Mouse (Mus musculus) heart, postnatal 10 days (tissue): Measurements from ENCODE around the gene Lrfn2. TPM values are rescaled to one million over a fixed set of nuclear protein-coding genes. Genes with fewer than 3 reads are reported as not detected.

Experiments
- DNase-seq, 2 experiments: peaks; one replicate each; pipeline ENCODE4 v3.0.0; 2021
- intact Hi-C: fragments of 180-260 bp; cut with DNase I; formaldehyde crosslinking; loops from one replicate; pipeline ENCODE4 v1.15.1; 2025
- total RNA-seq, 2 experiments: library from RNA; stranded (reverse); gene quantifications; 2 replicates each; pipeline ENCODE4 v1.2.3; 2021

Lrfn2 gene
- total RNA-seq, 2 experiments from 2014 or later = 0.67 to 0.89 TPM

DNA sequence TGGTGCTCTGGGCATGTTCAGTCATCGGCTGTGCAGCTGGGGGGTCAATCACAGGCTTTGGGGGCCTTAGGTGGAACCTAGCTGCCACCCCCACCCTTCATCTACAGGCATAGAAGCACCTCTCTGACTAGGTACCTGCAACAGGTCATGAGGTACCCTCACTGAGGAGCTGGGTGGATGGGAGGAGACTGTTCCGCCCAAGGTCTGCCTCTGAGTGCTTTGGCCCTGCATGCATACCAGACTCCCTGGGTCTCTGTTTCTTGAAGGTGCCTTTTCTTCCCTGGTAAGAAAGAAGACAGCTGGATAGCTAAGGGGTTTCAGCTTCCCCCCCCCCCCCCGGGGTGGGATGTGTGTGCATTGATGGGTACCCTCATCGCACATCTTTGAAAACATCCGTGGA, 98.7 kb downstream of the Lrfn2 start:
- no peak for DNase-seq
- intact Hi-C loops = no loop called here

DNA sequence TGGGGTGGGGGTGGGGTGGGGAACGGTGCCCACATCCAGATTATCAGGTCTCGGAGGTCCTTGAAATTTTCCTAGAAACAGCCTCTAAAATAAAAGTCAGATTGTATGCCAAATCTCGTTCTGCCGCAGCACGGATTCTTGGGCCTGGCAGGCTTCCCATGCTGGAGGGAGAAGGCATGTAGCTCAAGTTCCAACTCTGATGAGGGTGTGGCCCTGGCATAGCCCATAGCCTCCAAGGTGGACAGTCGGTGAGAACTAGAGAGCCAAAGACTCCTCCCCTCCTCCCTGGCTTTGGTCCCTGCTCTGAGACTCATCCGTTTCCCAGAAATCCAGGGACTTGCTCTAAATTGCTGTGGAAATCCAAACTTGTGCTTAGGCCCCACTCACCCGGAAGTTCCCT, 99.6 kb downstream of the Lrfn2 start:
- DNase-seq = peak; percentile 63 to 65
- intact Hi-C loops = no loop called here

DNA sequence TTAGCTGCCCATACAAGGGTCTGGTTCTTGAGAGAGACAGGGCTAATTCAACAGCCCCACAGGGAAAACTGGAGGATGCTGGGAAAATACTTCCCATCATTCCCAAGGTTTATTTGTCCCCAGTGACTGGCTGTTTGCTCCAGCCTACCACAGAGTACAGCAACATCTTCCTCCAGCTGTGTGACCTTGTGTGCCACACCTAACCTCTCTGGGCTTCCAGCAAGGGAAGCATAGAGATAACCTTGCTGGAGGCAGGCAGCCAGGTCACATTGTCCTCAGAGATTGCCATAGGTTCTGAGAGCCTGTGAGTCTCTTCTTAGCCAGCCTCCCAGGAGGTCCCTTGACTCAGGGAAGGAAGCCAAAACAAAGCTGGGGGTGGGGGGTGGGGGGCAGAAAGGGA, 101.1 kb downstream of the Lrfn2 start:
- DNase-seq = peak; percentile 40 to 64
- intact Hi-C loops = no loop called here

DNA sequence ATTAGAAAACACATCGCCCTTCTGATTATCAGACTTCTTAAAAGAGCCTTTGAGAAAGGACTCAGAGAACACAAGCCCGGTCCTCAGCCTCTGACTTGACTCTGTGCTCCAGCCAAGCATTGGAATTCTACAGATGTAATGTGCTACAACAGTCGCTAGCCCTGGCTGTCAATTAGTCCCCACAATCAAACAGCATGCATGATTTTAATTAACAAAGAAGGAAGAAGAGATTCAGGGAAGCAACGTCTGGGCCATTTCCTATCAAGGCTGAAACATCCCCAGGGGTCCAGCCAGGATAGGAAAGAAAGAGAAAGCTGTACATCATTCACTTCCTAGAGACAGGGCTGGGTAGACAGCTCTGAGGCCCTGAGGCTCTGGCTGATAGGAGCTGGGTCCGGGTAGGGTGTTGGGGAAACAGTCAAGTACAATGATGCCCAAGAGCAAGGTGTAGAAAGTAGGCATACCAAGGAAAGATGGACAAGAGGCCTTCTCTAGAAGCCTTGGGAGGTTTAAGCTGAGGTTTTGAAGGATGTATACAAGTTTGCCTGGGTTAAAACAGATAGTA, 101.6 kb downstream of the Lrfn2 start:
- peak in 1 of 2 experiments; percentile 23 for DNase-seq
- intact Hi-C loops = no loop called here

DNA sequence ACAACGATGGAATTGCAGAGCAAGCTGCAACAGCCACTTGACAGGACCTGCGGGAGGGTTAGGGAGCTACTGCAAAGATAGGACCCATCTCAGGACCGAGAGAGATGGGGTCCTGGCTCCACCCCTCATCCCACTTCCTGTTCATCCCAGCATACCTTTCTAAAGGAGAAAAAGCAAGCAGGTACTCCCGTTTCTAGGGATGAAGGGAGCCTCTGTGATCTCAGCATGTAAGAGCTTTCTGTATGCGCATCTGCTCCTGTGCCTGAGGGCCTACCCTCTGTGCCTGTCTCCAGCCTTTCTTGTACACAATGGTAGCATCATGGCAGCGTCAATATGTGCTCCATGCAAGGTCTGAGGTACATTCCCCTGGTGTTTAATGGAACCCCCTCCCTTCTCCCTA, 102.9 kb downstream of the Lrfn2 start:
- intact Hi-C loops = no loop called here
- no peak for DNase-seq

DNA sequence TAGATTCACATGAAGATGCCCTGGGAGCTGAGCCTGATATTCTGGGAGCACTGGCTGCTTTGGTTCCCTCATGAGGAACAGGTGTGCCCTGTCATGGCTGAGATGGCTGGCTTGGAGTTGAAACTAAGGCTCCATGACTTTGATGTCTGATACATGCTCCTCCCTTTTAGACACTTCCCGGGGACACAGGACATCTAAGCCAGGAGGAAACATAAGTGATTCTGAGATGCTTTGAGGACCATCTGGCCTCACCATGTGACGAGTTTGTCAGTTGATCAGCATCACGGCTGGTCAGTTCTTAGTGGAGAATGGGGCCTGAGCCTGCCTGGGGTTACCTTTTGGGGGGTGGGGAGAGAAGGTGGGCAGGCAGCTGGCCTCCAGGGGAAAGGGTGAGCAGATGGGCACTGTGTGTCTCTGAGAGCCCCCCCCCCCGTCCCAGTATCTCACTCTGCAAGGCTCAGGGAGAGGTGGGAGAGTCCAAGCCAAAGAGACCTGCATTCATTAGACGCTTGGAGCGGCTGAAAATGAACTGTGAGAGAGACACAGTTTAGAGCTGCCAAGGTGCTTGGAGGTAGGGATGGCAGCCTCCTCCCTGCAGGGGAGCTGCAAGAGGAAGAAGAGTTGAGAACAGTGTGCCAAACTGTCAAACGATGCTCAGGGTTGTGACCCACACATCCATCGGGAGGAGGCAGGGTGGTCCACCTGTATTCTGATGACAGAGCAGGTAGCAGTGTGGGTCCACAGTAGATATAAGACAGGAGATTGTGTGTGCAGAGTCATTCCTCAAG, 105.2 kb downstream of the Lrfn2 start:
- no peak for DNase-seq
- intact Hi-C loops = no loop called here

DNA sequence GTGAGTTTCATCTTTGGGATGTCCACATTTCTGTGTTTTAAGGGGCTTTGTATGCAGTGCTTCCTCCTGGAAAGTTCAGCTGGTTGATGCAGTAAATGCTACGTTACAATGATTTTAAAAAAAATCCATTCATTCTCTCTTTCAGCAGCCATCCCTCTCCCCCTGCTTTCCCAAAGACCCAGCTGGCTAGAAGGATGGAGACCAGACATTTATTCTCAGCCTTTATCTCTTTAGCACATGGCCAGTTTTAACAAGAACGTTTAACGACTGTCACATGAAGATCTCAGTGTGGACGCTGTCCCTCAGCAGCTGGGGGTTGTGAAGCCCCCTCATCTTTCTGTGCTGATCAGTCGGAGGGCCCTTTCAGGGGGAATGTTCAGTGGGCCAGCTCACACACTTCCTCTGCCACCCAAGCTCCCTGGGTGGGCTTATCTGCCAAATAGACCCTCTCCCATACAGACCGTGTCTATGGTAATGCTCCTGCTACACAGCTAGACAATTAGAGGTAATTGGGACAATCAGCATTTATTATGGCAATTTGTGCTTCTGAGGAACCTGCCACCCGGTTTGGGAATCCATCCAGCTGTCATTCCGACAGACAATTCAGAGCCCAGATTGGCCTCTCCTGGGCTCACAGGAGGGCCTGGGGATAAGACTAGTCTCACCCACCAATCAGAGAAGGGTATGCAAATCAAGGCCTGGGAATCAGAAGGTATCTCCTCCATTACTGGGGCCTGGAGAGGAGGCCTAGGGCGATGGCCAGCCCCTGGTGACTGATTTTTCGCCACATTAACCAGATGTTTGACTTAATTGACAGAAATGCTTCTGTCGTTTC, 111.8 kb downstream of the Lrfn2 start:
- intact Hi-C loops = no loop called here
- DNase-seq = peak in 1 of 2 experiments; percentile 9

DNA sequence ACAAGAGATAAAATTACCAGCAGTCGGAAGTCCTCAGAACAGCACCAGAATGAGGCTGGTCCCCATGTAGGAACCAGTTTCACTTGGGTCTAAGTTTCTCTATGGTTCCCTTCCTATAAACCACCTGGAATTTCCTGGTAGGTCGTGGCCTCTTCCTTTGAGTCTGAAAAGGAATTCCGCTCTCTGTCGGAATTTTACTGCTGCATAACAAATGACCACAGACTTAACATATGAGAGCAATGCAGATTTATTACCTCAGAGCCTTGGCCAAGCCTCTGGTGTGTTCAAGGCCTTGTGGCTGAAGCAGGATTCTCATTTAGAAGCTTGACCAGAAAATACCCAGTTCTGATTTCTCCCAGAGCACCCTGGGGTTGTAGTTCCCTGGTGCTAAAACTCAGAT, 115.7 kb downstream of the Lrfn2 start:
- intact Hi-C loops = no loop called here
- peak in 1 of 2 experiments; percentile 15 for DNase-seq

DNA sequence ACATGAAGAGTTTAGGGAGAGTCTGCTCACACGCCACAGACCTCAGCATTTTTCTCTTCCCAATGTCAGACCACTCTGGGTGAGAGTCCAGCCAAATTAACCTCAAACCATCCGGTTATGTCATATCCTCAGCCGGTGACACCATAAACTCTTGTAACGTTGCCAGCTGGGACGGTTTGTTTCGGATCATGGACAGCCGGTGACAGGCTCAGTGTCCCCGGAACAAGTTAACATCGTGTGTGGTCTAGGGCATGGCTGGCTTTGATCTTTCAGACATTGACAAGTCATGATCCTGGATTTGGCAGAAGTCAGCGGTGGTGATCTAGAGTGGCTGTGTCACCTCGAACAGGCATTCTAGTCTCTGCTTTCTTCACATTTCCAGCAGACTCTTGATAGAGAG, 119.1 kb downstream of the Lrfn2 start:
- intact Hi-C loops = no loop called here
- no peak for DNase-seq

DNA sequence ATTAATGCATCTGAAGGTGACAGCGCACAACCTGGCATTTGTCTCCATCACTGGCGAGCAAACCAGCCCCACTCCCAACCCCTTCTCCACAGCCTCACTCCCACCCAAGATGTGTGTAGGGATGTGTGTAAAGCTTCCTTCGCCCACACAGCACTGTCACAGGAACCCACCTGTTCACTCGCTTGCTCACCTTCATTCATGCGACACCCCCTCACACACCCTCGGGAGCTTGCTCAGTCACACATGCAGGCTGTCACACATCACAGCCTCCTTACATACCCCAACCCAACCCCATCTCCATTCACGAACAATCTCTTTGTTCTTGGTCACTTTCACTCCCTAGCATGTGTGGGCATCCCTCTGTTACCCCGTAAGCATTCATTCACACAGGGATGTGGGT, 129.0 kb downstream of the Lrfn2 start:
- intact Hi-C loops = no loop called here
- DNase-seq = no peak

DNA sequence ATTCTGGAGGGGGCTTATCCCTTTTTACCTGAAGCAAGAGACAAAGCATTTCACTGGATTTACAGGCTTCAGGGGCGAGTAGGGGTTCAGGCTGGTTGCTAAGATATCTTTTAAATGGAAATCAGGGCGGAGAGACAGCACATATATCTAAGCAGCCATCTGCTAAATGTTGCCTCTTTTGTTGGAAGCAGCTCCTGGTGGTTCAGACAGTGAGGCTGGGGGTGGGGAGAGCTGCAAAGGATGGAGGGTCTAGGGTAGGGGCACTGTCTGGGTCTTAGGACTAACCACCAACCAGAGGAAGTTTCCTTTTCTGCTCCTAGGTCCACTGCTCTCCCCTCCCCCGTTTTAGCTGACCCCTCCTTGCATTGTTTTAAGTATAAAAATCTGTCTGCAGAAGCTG, 131.6 kb downstream of the Lrfn2 start:
- intact Hi-C loops = no loop called here
- DNase-seq = no peak

DNA sequence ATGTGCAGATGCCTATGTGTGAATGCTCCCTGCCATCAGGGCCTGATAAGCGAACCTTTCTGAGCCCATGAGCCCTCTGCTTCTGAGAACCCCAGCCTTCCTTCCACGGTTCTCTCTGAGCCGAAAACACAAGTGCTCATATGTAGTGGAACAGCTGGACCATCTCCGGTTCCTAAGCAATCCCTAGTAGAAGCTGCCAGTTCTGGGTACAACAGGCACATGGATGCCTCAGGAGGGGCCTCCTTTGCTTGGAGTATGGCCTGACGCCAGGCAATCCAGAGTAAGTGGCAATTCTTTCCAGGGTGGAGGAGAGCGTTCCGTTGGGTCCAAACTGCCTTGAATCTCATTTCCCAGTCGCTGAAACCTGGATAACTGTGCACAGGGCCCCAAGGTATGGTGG, 132.3 kb downstream of the Lrfn2 start:
- intact Hi-C loops = no loop called here
- no peak for DNase-seq

DNA sequence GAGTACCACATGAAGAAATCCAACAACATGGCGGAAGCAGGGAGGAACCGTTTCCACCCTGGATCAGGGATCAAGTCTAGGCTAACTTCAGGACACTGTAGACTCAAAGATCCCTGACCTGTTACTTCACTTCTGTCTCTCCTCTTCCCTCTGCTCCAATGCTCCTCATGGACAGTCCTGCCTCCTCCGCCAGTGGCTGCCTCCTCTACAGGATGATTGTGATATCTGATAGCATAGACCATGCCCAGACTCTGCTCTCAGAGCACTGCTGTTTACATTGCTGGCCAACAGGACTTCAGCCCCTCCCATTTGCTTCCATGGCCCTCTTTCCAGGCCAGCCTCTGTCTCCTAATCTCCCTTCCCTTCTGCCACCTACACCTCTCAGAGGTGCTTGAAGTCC, 132.9 kb downstream of the Lrfn2 start:
- intact Hi-C loops = no loop called here
- no peak for DNase-seq

DNA sequence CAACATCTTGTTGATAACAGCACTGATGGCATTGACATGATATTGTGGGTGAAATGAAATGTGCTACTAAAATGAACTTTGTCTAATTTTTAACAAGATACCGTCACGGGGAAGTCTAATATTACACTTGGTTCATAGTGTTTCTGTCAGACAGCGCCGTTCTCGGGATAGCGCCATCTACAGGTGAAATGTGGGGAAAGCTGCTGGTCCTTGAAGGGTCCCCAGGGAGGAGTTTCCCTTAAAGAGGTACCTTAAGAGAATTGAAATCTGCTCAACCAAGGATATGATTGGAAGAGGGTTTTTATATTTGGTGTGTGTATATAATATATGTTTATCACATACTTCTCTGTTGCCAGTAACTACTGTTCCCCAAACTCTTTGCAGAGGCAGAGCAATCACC, 134.6 kb downstream of the Lrfn2 start:
- no peak for DNase-seq
- intact Hi-C loops = no loop called here

DNA sequence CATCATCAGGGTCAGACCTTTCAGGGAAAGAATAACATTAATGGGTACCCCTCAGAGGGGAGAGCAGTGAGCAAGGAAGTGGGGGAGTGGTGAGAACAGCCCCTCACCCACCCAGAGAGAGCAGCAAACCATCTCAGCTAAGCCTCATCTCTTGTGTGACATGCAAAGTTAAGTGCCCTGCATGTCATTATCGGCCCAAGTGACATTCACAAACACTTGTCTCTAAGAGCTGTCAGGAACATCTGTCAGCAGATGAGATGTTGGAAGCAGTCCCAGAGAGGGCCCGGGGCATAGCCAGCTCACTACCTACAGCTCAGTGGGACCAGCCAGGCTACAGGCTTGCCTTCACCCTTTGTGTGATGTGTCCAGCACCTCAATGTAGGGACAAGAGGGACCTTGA, 146.0 kb downstream of the Lrfn2 start:
- DNase-seq = peak; percentile 22 to 23
- intact Hi-C loops = no loop called here

DNA sequence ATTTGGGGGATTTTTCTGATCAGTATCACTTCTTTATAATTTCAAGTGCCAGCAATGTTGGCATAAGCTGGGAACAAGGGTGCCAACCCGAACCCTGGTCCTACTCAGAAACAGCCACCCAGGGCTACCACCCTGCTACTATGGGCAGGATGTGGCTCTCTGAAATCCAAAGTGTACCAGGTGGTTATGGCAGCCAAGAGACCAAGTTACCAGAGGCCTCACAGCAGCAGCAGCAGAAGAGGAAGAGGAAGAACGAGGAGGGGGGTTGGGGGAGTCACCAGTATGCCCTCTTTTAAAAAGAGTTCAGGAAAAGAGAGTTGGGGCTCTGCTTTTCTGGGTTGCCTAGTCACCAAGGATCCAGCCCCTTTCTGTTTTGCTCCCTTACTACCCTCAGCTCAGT, 147.5 kb downstream of the Lrfn2 start:
- intact Hi-C loops = no loop called here

DNA sequence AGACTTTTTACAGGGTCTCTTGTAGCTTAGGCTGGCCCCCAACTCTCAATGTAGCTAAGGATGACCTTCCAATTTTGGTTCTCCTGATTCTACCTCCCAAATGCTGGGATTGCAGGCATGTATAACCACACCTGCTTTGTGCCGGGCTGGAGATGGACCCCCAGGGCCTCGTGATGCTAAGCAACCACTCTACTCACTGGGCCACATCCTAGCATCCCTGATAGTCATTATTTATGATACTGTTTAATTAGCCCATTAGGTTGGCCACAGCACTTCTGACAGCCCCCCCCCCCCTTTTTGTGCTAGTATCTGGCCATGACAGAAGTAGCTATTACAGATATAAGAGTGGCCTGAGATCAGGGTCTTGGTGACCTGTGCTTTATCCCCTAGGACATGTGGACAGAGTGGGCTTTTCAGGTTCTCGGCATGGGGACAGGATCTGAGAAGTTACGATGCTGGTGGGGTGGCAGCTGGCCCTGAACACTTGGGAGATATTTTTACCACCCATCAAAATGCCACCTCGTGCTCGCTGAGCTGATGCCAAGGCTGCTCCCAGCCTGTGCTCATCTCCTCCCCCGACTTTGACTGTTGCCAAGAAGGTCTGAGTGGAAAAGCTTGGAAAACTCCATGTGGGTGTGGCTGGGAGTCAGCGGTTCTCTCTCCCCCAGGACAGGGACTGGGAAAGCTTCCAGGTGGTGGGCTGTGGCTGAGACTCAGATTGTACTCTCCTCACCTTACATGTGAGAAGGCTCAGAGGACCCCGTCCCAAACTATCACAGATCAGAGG, 151.6 kb downstream of the Lrfn2 start:
- peak; percentile 33 to 43 for DNase-seq
- intact Hi-C loops = no loop called here

More for the DNA sequence above, 147.5 kb downstream of the Lrfn2 start:
- DNase-seq = no peak

DNA sequence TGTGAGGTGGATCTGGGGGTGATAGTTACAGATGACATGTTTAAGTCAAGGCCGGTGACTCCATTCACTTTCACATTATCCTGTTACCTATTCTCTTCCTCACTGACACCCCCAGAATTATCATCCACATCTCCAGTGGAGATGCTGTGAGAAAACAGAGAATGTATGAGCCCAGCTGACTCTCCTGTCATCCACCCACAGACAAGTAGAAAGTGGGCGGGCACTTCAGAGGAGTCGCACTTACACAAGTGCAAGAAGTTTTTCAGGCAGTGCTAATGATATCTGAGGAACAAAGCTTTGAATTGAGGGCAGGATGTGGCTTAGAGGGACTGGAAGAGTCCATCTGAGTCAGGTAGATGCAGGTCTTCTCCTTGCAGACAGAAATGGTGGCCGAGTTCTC, 152.9 kb downstream of the Lrfn2 start:
- no peak for DNase-seq
- intact Hi-C loops = no loop called here

DNA sequence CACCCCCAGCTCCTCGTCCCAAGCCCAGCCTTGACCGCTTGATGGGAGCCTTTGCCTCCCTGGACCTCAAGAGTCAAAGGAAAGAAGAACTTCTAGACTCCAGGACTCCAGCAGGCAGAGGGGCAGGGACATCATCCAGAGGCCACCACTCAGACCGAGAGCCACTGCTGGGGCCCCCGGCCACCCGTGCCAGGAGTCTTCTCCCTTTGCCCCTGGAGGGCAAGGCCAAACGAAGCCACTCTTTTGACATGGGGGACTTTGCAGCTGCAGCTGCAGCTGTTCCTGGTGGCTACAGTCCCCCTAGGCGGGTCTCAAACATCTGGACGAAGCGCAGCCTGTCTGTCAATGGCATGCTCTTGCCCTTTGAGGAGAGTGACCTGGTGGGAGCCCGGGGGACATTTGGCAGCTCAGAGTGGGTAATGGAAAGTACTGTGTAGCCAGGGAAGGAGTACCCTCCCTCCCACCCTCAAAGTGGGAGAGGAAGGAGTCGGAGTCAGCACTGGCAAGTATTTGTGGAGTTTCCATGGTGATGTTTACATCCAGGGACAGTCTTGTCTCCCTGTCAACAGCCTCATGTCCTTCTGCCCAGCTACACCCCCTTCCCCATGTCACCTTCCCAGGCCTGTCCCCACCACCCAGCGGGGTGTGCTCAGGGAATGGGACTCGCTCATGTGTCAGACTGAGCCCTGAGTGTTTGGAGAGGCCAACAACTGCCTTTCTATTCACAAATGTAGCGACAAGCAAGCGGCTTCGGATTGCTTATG, 164.8 kb downstream of the Lrfn2 start:
- no peak for DNase-seq
- intact Hi-C loops = no loop called here

DNA sequence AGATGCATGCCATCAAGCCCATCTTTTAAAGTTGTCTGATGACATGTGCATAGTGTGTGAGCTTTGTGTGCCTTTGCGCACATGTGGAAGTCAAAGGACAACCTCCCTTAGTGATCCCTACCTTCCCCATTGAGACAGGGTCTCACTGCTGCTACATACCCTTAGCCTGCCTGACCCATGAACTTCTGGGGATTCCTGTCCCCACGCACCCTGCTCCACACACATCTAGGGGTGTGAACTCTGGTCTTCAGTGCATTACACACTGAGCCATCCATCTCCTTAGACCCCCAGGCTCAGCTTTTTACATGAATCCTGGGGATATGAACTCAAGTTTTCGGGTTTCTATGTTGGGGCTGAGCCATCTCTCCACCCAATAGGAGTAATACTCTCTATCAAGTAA, 179.2 kb downstream of the Lrfn2 start:
- intact Hi-C loops = no loop called here
- no peak for DNase-seq
